Mouse (Mus musculus) testis, postnatal 10 days (tissue): ENCODE results near the gene Ino80b.

Experiments used
- DNase-seq: peaks from one replicate; pipeline ENCODE4 v3.0.0; 2021; ENCODE audit warnings: low spot score

Ino80b gene

GRCm38 (mm10) chr6:83140044-83140443, 14.8 kb upstream of the Ino80b start:
- no peak for DNase-seq

GRCm38 (mm10) chr6:83138056-83138455, 12.8 kb upstream of the Ino80b start:
- no peak for DNase-seq

DNA sequence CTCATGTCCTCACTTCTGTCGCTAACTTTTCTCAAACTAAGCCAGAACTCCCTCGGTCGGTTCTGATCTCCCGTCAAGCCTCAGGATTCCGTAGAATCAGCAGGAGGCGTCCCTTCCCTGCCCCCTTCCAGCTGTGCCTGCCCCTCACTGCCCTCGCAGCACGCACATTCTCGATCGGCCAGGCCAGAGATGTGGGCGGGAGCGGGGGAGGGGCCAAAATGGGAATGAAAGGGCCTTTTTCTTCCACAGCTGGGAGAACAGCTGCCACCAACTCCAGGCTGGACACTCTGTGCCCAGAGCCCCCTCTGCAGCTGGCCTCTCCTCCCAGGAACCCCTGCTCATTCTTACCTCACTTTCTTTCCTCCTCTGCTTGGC, 12.3 kb upstream of the Ino80b start:
- DNase-seq, result peak; percentile 97

- DNase-seq, result peak; percentile 83
Measured at GRCm38 (mm10) chr6:83136881-83137575, 11.8 kb upstream of the Ino80b start.

GRCm38 (mm10) chr6:83136291-83136880, 11.2 kb upstream of the Ino80b start:
- DNase-seq, result no peak

DNA sequence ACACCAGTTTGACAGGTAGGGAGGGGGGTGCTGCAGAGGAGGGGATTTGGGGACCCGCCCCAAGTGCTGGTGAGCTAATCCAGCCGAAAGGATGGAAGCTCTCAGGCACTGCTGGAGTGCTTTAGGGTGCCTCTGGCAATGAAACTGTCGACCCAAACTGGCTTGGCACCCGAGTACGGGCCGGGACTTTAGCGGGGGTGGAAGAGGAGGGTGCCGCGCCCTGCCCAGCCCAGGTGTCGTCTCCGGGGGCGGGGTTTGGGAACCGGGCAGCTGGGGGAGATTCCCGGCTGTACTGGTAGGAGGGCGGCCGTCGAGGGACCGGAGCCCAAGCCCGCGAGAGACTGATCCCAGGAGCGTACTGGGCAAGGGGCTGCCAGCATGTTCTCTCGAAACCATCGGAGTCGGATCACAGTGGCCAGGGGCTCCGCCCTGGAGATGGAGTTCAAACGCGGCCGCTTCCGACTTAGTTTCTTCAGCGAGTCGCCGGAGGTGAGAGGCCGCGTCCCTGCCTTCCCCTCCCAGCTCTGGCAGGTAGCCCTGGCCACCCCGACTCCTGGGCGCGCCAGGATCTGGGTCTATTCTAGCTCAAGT, 10.4 kb upstream of the Ino80b start:
- DNase-seq, result peak; percentile 73

DNA sequence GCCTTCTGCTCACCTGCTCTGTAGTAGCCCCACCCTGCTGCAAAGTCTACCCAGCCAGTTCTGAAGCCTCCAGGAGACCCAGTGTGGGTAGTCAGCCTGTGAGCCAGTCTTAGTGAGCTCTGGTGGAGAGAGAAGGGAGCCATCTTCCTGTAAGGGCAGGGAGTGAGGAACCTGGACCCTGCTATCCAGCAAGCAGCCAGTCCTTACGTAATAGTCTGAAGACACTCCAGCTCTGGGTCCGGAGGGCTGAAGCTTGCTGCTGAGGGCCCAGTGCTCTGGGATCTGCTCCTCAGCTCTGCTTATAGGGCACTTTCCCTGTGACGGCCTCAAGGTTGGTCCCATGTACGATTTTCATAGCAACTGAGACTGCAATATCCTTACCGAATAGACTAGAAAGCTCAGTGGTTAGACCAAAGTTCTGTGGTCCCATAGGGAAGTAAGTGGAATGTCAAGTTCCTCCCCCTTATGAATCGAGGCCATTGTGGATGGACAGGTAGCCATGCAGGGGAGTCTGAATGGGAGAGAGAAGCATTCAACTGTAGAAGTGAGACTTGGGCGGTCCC, 9.8 kb upstream of the Ino80b start, which contains the start of gene Rtkn:
Gene Rtkn (plus strand): TSS at position 513 of the 563 bp plus-strand sequence.
- DNase-seq, result no peak

DNA sequence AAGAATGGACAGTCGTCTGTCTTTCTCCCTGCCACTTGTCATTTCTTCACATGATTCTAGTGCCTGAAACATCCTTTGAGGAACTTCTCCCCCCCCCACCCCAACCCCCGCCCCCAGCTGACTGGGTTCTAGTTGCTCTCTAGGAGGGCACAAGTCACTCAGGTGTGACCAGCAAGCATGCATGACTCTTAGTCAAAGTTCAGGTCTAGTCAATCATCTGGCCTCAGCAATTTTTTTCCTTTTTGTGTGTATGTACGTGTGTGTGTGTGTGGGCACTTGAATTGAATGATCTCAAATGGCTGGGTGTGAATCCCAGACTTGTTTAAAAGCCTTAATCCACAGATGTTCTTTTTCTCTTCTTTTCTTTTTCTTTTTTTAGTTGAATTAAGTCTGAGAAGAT, 9.0 kb upstream of the Ino80b start:
- no peak for DNase-seq

DNA sequence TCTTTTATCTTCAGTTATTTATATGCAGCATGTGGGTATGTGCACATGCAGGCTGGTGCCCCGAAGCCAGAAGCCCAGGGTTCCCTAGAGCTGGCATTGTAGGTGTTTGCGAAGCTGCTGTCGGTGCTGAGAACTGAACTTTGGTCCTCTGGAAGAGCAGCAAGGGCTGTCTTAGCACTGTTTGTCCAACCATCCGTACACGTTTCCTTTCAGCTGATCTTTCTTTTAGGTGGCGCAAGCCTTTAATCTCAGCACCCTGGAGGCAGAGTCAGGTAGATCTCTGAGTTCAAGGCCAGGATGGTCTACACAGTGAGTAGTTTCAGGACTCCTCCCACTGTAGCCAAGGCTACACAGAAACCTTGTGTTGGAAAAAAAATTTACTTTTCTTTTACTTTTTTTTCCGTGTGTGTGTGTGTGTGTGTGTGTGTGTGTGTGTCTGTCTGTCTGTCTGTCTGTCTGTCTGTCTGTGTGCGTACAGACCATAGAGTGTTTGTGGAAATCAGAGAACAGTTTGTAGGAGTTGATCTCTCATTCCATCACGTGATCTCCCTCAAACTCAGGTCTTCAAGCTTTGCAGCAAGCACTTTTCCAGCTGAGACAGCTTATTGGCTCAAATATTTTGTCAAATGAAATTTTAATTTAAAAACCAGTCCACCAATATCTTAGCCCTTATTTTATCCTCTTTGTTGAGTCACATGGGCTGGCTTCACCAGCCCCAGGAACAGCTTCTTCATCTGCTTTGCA, 7.1 kb upstream of the Ino80b start:
- DNase-seq, result no peak

GRCm38 (mm10) chr6:83131469-83132034, 6.3 kb upstream of the Ino80b start:
- no peak for DNase-seq

DNA sequence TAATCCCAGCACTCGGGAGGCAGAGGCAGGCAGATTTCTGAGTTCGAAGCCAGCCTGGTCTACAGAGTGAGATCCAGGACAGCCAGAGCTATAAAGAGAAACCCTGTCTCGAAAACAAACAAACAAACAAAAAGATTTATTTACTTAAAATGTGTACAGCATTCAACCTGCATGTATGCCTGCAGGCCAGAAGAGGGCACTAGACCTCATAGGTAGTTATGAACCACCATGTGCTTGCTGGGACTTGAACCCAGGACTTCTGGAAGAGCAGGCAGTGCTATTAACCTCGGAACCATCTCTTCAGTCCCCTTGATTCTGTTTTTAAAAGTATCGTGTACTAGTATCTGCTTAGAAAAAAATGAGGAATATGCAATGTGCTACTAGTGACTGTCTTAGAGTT, 2.2 kb upstream of the Ino80b start:
- DNase-seq, result no peak

DNA sequence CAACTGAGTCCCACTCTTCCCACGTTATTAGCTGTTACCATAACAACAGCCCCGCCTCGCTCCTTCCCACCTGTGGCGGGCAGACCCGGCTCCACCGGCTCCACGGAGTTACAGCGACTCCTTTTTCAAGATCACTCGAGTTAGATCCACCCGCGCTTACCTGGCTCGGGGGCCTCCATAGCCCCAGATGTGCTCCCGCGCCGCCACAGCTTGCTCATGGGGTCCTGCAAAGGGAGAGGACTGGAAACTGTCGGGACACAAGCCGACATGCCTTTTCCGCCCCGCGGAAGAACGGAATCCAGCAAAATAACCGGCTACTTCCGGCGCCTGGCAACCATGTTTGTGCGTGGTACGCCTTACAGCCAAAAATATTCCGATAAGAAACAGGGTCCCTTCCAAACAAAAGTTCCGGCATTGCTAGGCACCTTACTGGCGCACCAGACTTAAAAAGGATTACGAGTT, 349 bp downstream of the Ino80b start:
- DNase-seq, result peak; percentile 87

DNA sequence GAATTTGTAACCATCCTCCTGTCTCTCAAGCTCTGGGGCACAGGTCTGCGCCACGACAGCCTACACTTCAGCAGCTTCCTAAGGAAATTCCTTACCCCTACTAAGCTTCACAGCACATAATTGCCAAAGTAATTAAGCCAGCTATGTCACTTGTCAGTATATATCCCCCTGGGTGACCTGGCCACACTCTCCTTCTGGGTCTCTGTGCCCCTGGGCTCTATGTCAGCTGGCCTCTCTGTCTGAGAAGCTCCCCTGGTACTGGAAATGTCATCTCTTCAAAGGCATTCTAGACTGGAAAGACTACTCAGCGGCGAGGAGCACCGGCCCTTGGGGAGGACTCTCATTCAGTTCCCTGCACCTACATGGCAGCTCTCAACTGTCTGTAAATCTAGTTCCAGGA, 2.3 kb downstream of the Ino80b start:
- no peak for DNase-seq

- peak; percentile 72 for DNase-seq
Measured at GRCm38 (mm10) chr6:83121863-83122710, 3.1 kb downstream of the Ino80b start.

- DNase-seq, result peak; percentile 87
Measured at GRCm38 (mm10) chr6:83120930-83121862, 4.0 kb downstream of the Ino80b start, which contains the start of gene Wbp1. Wbp1 (minus strand) TSS chr6:83121559.

- no peak for DNase-seq
Measured at GRCm38 (mm10) chr6:83119734-83120051, 5.5 kb downstream of the Ino80b start.

DNA sequence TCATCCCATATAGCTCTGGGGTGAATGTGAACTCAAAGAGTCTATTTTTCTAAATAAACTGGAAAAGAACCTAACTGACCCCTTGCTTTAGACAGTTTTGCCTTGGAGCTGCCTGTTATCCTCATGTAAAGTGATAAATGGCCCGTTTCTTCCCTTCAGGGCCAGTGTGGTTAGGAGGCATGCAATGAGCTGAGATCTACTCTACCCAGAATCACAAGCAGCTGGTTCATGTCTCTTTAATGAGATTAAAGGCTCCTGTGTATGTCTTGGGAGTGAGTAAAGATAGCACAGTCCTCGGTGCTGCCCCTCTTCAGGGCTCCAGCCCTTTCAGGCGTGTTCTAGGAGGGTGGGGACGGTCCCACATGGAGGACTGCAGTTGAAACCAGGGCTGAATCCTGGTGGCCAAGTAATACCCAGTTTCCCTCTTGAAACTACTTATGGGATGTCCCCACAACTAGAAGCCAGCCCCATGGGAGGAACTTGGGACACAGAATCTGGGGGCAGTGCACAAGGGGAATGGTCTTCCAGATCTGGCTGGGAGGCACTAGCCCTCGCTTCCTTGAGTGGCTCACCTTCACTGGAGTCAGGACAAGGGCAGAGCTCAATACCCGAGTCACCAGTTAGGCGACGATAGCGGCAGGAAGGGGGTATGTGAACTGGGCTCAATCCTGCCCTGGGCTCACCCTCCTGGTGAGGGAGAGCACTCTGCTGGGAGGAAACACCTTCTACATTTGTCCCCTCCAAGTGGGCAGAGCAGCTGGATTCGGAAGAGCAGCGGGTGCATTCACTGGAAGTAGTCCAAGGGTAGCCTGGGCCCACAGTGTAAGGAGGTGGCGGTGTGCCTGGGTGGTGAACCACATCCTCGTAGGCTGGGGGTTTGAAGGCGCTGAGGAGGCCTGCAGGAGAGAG, 6.2 kb downstream of the Ino80b start:
- no peak for DNase-seq

DNA sequence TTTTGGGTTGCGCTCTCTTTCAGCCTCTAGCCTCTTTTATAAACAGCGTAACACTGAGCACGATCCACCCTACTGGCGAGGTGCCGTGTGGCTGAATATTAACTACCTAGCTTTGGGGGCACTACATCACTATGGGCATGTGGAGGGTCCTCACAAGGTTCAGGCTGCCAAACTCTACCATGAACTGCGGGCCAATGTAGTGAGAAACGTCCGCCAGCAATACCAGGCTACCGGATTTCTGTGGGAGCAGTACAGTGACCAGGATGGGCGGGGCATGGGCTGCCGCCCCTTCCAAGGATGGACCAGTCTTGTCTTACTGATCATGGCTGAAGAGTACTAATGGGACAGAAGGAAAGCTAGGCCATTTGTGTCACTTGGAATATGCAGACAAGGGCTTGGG, 6.9 kb downstream of the Ino80b start:
- no peak for DNase-seq

GRCm38 (mm10) chr6:83117616-83118015, 7.6 kb downstream of the Ino80b start:
- no peak for DNase-seq
